Mouse (Mus musculus) cerebellum, adult 8-10 months (tissue): Measurements from ENCODE around the gene Srp14.

ENCODE experiments used
- DNase-seq: peaks from one replicate; pipeline ENCODE4 v3.0.0; 2022

Srp14 gene

DNA sequence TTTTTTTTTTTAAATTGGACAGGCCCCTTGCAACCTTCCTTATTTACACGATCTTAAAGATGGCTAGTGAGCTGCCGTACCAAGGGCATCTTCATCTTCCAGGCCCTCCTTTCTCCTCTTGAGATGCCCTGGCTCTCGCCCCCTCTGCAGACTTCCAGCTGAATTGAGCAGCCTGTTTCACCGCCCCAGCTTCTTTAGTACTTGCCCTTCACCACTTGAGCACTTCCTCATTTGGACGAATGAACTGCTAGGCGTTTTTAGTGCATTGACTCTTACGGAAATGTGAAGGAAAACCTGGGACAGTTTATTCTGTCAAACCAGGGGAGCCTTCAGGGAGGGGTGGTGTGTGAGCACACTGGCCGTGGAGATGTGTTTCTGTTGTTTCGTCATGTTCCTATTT is 50.2 kb downstream of the Srp14 start:
- no peak for DNase-seq

DNA sequence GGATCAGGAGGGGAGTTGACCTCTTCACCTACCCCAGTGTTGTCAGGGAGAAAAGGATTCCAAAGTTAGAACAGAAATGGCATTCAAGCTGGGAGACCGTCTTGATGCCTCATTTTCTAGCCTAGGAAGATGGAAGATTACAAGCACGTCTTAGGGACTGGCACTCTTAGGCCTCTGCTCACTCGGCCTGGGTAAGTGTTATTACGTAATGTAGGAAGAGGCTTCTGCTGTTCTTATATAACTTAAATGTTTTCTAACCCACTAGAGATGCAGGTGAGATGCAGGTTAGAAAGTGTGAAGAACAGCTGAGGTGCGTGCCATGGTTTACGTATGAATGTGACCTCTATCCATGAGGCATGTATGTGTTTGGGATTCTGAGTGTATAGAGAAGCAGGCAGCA is 51.2 kb downstream of the Srp14 start:
- no peak for DNase-seq
